Mouse (Mus musculus) mature B cell (primary cell): ENCODE data around the gene Nav3.

ENCODE experiments used
- in situ Hi-C: fragments of 300-500 bp; cut with MboI; formaldehyde crosslinking; loops from 2 replicates; pipeline ENCODE4 v1.14.3; 2019

The Nav3 gene

DNA sequence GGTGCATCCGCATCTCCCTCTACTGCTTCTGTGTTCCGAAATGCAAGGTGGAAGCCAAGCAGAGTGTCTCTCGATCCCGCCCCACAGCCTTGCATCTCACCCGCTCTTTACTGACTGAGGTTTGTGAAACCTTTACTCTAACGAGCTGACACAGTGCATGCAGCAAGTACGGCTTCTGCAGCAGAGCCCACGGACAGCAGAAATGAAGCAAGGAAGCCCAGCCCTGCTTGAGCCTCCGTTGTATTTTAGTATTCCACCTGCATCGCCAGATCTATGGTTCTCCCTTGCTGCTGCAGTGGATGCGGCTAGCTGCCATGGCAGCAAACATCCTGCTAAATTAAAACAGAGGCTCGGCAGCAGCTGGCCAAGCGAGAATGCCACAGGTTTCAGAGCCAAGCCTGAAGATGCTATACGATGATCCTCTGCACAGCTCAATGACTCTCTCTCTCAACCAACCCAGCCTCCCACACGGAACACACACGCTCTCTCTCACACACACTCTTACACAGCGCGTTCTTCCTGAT is 623.2 kb downstream of the Nav3 start:
- in situ Hi-C loops = no loop called here

DNA sequence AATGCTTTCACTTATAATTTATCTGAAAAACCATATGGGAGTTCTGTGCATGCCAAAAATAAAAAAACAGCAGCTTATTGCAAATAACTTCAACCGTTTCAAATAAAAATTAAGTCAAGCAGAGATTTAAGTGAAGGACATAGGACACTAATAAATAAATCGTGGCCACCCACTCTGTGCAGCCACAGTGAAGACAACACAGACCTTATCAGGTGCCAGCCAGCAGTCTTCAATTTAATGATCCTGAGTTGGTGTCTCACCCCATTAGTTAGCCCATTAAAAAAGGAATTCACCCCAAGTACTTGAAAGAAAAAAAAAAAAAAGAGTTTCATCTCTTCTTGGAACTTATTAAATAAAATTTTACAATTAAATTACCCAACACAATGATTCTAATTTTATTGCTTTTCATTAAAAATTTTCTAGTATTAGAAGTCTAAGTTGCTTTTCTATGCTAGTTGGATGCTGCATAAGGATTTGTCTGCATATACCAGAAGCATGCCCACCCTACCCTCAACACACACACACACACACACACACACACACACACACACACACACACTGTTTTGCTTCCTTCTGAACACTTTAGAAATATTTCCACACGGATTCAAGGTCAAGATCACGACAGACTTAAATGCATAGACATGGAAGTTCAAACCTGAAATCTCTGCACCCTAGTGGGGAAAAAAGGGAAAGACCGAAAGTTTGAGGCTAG is 649.1 kb downstream of the Nav3 start:
- in situ Hi-C loops = no loop called here

DNA sequence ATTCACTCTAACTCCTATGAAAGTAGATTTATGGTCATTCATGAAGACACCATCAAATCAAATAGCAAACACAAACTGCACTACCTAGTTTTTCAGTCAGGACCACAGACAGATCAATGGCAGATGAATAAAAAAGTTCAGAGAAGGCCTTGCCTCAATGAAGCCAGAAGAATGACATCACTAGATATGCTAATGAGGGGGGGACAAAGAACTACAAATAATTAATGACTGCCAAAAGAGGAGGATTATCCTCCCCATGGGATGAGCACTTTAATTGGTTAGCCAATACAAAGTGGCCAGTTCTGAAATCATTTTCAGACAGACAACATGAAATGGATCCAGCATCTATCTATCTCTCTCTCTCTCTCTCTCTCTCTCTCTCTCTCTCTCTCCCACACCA is 652.6 kb downstream of the Nav3 start:
- in situ Hi-C loops = no loop called here

DNA sequence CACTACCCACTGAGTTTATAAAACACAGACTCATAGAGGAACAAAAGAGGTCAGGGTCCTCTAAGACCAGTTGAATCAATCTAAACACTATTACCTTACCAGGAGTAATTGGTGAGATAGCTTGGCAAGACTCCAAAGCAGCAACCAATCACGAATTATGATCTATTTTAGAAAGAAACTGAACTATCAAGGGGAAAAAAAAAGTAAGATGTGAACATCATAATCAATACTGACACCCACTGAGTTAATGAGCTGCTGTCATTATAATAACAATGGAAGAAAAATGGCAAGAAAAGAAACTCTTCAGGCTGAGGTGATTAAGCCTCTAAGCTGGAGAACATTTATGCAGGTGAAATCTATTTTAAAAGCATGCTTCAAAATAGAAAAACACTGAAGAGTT is 653.8 kb downstream of the Nav3 start:
- in situ Hi-C loops = no loop called here

DNA sequence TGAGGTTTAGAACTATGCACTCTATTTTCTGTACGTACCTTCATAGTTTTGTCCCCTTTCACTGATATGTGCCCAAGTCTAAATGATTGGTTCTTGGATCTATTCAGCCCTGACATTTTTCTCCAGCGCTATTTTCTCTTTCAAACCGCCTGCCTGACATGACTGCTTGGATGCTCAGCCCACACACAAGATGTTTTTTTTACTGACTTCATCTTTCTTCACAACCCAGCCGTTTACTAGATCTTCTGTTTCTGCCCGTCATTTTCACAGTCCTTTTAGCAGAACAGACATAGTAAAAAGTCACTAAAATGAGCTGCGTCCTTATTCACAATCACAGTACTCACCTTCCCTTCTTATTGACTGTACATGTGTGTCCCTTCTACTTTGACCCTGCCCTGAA is 656.8 kb downstream of the Nav3 start:
- in situ Hi-C loops = no loop called here

DNA sequence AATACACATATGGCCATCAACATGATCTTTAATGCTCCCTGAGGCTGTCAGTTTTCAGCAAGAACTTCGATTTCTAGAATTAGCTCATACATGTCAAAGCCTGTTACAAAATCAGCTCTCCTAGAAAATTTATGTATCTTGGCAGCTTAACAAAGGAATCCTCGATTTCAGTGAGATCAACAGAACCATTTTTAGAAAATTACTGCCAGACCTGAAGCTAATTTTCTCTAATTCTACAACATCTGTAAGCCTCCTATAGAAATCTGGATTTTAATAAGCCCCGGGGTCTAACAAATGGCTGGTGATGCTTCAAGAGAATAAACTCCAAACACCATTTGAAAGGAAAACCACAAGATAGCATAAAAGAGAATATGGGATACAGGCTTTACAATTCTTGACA is 659.0 kb downstream of the Nav3 start:
- in situ Hi-C loops = no loop called here

DNA sequence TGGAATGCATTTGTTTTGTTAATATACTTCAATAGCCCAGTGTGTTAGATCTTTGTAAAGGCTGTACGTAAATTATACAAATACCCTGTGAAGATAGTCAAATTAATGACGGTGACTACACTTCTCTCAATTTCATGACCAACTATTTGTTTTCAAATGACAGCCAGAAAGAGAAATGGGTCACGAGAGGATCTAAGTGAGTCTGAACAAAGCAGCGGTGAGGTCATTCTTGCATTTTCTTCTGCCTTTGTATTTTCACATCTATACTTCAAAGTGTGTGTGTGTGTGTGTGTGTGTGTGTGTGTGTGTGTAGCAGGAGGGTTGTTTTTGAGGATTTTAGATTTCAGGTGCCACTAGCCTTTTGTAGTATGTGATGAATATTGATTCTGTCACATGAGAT is 662.5 kb downstream of the Nav3 start:
- in situ Hi-C loops = no loop called here

DNA sequence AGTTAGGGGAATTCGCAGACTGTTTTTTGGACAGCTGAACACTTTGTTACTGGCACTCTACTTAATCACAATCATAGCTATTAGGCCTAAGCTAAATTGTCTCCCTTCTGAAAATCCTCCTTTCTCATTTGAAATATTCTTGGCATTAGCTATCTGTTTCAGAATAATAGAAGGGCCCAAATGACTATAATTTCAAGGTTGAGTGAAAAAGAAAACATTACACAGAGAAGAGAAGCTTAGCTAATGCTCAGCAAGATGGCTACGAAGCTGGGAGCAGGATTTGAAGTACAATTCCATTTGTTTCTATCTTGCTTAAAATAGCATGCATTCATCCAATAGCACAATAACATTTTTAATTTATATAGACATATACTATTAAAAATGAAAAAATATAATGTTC is 667.3 kb downstream of the Nav3 start:
- in situ Hi-C loops = no loop called here

DNA sequence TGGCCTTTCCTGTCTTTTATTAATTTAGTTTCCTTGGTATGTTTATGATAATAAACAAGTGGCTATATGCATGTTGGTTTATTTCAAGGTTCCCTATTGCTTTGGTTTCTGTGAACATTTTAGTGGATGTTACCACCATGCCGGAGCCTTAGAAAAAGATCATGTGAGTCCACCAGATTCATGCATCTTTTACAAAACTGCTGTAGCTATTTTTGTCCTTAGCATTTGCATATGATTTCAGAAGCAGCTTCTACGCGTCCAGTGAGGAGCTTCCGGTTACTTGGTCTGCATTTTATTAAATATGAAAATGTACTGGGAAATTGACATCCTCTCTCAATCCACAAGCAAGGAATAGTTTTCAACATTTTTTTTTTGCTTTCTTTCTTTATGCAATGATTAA is 676.9 kb downstream of the Nav3 start:
- in situ Hi-C loops = no loop called here

DNA sequence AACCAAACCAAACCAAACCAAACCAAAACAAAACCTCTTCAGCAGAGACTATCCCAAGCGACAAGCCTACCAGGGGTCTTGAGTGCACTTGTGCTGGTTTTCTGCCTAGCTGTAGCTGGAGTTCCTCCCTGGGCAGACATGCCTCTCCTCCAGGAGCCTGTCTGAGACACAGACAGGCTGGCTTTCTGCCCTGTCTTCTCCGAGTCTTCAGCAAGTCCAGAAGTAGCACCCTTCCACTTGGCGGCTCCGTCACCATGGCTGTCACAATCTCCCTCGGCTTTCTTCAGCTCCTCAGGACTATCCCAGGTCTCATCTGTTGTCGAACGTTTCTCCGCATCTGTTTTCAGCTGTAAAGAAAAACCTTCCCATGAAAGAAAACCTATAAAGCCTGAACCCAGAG is 686.9 kb downstream of the Nav3 start:
- in situ Hi-C loops = no loop called here

DNA sequence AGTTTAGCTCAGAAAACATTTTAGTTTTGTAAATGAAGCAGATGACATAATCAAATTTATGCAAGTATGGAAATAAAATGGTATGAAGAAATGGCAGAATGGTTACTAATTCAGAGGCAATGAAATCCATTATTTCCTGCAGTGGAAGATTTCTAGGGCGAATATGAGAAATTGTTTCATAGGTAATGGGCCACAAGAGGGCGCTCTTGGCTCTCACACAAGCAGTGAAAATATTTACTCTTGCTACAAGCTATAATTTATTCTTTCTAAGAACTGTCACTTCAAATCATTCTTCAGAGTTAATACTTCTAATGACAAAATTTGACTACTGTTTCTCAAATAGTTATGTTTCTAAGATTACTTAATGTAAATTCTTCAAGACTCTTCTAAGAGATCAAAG is 690.4 kb downstream of the Nav3 start:
- in situ Hi-C loops = no loop called here

DNA sequence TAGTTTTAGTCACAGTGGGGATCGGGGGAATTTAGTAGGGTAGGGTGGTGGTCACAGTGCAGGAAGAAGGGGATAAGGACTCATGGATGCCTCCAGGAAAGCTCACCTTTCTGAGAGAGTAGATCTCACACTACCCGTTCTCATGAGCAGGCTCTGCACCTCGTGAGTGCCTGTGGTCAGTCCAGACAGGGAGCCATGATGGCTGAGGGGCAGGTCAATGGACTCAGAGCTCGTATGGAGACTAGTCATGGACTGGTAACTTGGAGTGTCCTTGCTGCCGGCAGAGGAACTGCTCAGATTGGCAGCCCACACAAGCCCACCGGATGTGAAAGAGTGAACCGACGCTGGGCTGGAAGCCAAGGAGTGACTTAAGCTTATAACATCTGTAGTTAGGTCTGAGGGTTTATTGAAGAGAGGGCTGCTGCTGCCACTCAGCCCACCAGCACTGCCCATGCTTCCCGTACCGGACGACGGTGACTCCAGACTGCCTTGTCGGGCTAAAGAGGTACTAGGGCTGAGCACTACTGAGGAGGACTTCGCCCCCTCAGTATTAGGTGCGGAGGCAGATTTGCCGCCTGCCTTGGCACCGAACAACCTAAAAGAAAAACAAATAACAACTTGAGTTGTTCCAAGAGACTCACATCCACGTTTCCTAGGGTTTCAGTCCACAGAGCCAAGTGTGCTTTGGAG is 691.4 kb downstream of the Nav3 start:
- in situ Hi-C loops = no loop called here

DNA sequence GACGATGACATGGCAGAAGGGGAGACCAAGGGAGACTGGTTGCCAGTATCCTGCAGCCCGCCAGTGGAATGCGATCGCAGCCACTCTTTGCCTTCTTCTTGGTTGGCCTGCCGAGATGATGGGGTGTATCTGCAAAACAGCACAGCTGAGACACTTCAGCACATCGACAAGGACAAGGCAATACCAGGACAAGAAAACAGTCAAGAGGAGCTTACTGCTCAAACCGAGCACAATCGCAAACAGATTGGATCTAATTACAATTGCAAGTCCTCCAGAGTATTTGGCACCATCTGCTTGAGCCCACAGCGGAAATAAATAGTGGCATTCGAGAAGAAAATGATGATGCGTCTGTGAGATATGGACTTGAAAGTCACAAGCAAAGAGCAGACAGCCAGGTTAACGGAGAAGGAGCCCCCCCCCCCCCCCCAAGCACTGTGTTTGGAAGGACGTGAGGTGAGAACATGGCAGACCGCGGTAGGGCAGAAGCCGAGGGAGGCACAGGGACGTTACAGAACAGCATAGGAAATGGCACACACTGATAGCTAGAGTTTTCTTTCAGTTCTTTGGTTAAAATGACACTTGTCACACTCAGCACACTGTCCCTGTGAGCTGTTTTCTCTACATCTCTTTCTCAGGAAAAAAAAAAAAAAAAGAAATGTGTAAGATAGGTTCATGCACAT is 696.9 kb downstream of the Nav3 start:
- in situ Hi-C loops = no loop called here

DNA sequence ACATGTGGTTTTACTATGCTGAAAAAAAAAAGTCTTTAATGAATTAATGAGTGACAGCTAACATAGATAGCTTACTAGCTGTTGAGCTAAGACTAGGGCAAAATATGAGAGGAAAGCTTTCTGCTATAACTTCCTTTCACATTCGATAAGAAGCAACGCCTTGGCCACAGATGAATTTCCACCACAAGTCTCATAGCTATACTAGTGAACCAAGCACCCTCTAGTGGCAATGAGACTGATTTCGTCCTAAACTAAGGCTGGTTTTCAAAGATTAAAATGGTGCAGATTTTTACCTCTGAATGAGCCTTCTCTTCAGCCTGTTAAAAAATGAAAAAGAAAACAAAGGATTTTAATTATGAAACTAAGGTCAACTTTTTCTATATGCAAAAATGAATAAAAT is 709.1 kb downstream of the Nav3 start:
- in situ Hi-C loops = no loop called here

DNA sequence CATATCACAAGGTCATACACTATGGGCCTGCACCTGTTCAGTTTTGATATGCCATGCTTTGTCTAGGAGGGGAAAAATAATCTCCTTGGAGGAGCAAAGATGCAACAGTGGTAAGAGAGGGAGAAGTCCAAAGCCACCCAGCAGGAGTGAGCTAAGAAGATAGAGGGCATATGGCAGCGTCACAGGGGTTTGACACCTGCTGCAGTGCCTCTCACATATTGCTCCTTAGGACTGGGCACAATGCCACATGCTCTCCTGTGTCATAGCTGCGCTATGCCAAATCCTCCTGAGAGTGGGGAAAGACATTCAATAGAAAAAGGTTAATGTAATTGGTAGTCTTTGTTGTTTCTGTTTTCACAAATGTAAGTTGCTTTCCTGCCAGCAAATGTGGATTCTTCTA is 714.3 kb downstream of the Nav3 start:
- in situ Hi-C loops = no loop called here

DNA sequence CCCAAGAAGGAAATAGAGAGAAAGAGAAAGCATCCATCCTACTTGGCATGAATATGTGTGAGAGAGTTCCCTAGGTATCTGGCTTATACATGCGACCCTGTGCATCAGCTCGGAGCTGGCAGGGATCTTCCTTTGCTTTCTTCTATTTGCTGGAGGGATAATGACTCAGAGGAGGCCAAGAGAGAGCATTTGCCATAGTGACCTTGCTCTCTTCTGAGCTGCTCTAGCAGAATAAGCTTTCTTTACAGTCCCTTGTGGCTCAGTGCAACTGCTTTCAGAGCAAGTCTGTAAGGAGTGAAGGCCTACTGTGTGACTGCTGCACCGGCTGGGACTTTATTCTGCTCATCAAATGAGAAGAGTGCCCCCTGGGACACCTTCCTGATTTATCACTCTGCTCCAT is 715.7 kb downstream of the Nav3 start:
- in situ Hi-C loops = no loop called here

DNA sequence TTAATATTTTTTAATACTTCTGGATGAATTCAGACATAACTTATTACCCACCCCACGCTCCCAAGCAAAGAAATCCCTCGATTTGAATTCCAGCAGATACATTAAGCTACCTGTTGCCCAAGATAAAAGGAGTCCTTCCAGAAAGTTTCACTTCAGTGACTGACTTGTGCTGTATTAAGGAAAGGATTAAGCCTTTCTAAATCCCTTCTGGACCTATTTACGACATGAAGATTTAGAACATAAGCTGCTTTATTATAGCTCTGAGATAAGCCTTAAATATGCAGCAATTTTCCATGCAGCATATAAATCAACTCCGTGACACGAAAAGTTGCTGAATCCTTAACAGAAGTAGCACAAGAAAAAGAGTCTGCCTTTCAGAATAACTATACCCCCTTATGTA is 732.4 kb downstream of the Nav3 start:
- in situ Hi-C loops = no loop called here

DNA sequence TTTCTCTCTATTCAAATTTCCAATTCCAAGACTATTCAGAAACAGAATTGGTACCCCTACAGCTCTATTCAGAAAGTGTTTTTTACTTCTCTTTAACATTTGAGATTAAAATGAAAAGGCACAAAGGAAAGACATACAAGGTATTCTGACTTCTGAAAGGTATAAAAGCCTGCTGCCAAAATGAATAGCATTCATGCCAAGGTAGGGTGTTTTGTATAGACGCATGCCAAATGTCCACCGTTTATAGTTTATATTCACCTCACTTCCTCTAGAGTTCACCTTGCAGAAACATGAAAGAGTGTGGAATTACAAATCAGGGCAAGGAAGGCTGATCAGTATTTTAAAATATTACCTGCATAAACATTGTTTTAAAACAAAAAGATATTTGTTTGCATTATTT is 737.2 kb downstream of the Nav3 start:
- in situ Hi-C loops = no loop called here

DNA sequence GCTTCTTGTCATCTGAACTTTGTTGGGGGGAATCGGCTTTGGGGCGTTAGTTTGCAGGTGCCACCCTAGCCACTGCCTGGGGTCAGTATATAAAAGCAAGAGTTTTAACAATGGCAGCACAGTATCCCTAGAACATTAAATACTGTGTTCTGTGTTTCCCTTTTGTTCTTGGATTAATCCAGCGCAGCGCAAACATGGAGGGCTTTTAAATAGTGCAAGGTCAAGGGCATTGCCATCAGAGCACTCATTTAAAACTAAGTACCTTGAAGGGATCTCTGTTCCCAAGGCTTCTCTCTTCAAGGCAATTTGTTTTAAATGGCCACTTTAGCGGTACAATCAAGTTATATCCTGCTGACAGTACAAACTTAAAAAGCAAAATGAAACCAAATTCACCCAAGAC is 737.6 kb downstream of the Nav3 start:
- in situ Hi-C loops = no loop called here

DNA sequence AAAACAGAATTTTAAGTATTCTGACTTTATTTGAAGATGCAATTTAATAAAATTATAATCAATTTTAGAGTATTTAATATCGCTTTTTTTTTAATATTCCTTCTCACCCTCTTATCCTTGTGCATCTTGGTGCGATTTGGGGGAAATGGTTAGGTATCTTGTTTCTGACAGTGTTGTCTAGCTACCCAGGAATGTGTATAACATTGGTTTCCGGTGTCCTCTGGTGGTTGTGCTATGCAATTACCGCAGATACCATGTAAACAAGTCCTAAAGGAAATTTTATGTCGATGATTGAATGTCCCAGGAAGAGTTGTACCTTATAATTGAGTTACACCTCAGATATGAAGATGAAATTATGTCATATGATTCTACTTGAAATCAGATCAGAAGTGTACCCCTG is 743.0 kb downstream of the Nav3 start:
- in situ Hi-C loops = no loop called here

DNA sequence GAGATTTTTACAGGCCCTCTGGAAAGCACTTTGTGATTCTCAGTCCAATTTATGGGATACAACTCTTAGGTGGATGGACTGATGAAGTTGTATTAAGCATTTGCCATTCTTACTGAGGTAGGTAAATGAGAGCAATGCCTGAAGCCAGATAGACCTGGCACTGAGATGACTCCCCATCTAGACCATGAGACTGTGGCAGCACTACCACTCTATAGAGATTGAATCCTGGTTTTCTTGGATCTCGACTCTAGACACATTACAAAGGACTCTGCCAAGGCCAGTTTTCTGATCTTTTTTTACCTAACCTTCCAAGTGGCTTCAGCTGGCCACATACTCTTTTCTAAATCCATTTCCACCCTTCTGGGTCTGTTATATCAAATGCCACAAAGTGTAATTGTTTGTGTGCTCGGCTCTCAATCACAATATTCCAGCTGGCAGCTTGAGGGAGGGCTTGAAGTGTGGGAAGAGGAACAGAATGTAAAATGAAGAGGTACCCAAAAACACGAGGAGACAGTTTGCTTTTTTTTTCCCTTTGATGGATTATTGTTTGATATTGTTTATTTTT is 756.2 kb downstream of the Nav3 start:
- in situ Hi-C loops = no loop called here

DNA sequence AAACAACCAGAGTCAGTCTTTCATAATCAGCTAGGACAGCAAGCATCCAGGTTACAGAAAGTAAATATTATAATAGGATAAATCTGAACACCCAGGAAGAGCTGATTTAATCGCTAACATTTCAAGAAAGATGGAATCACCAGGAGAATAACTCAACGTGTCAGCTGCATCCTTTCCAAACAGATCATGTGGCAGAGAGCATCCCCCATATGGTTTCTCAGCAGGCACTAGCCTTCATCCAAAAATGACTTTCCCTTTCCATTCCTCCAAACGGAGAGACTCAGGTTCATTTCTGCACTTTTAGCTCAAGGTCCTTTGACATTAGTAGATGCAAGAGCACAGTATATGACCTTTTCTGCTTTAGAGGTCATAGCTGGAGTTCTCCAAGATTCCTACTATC is 765.4 kb downstream of the Nav3 start:
- in situ Hi-C loops = no loop called here
